Mouse (Mus musculus): Measurements from ENCODE around the gene Uba3.
A peak's percentile ranks its signal among the peaks of the same experiment; 100 is the strongest.

Gene Uba3

GRCm38 (mm10) chr6:97210962-97211601 lies 5.6 kb upstream of the Uba3 start:
- peak in 1 of 2 experiments; percentile 22 for DNase-seq (ENCODE audit: low spot score in 2 of 2)

- peak; percentile 82 to 89 for DNase-seq (ENCODE audit: low spot score in 2 of 2)
Measured at GRCm38 (mm10) chr6:97210191-97210961, 4.9 kb upstream of the Uba3 start, which contains the start of gene Arl6ip5. Arl6ip5 (plus strand) TSS chr6:97210689.

- DNase-seq (ENCODE audit: low spot score in 2 of 2), result no peak
Measured at GRCm38 (mm10) chr6:97209751-97210150, 4.3 kb upstream of the Uba3 start.

- DNase-seq (ENCODE audit: low spot score in 2 of 2), result no peak
Measured at GRCm38 (mm10) chr6:97209201-97209600, 3.8 kb upstream of the Uba3 start.

GRCm38 (mm10) chr6:97208406-97208805 lies 3.0 kb upstream of the Uba3 start:
- DNase-seq (ENCODE audit: low spot score in 2 of 2), result no peak

GRCm38 (mm10) chr6:97207085-97207484 lies 1.6 kb upstream of the Uba3 start:
- no peak for DNase-seq (ENCODE audit: low spot score in 2 of 2)

- no peak for DNase-seq (ENCODE audit: low spot score in 2 of 2)
Measured at GRCm38 (mm10) chr6:97204952-97205351, 495 bp downstream of the Uba3 start.

- no peak for DNase-seq (ENCODE audit: low spot score in 2 of 2)
Measured at GRCm38 (mm10) chr6:97204252-97204869, 1.1 kb downstream of the Uba3 start.

- no peak for DNase-seq (ENCODE audit: low spot score in 2 of 2)
Measured at GRCm38 (mm10) chr6:97202477-97202876, 3.0 kb downstream of the Uba3 start.

- DNase-seq (ENCODE audit: low spot score in 2 of 2), result no peak
Measured at GRCm38 (mm10) chr6:97200437-97200836, 5.0 kb downstream of the Uba3 start.

GRCm38 (mm10) chr6:97179367-97179828 lies 26.0 kb downstream of the Uba3 start:
- no peak for DNase-seq (ENCODE audit: low spot score in 2 of 2)

- DNase-seq (ENCODE audit: low spot score in 2 of 2), result peak; percentile 91 to 94
Measured at GRCm38 (mm10) chr6:97178491-97179366, 26.7 kb downstream of the Uba3 start, which contains the start of gene Tmf1. Tmf1 (minus strand) TSS chr6:97179122.

GRCm38 (mm10) chr6:97175716-97176115 lies 29.7 kb downstream of the Uba3 start:
- no peak for DNase-seq (ENCODE audit: low spot score in 2 of 2)

- DNase-seq (ENCODE audit: low spot score in 2 of 2), result no peak
Measured at GRCm38 (mm10) chr6:97150156-97150555, 55.3 kb downstream of the Uba3 start.

- no peak for DNase-seq (ENCODE audit: low spot score in 2 of 2)
Measured at GRCm38 (mm10) chr6:97149721-97150120, 55.7 kb downstream of the Uba3 start.

- peak; percentile 70 to 79 for DNase-seq (ENCODE audit: low spot score in 2 of 2)
Measured at GRCm38 (mm10) chr6:97148383-97149251, 56.8 kb downstream of the Uba3 start, which contains the start of gene Eogt. Eogt (minus strand) TSS chr6:97149182.

- DNase-seq (ENCODE audit: low spot score in 2 of 2), result peak; percentile 16 to 44
Measured at GRCm38 (mm10) chr6:97147755-97148382, 57.6 kb downstream of the Uba3 start.

GRCm38 (mm10) chr6:97145156-97145555 lies 60.3 kb downstream of the Uba3 start:
- peak; percentile 41 to 81 for DNase-seq (ENCODE audit: low spot score in 2 of 2)

GRCm38 (mm10) chr6:97144359-97144758 lies 61.1 kb downstream of the Uba3 start:
- no peak for DNase-seq (ENCODE audit: low spot score in 2 of 2)

GRCm38 (mm10) chr6:97142611-97143010 lies 62.8 kb downstream of the Uba3 start:
- DNase-seq (ENCODE audit: low spot score in 2 of 2), result no peak
